Mouse (Mus musculus): ENCODE measurements around the gene Srp72. TPM values are rescaled to one million over a fixed set of nuclear protein-coding genes. Genes with fewer than 3 reads are reported as not detected.
A peak's percentile ranks its signal among the peaks of the same experiment; 100 is the strongest.

The Srp72 gene
- total RNA-seq, 2 experiments from 2014 or later: 146 to 189 TPM

GRCm38 (mm10) chr5:77038451-77038850 is 64.0 kb downstream of the Srp72 start:
- ATAC-seq (replicated peaks; ENCODE audit: poor library complexity, severe bottlenecking): peak; percentile 79

- ATAC-seq (replicated peaks; ENCODE audit: poor library complexity, severe bottlenecking): no peak
Measured at GRCm38 (mm10) chr5:77039391-77039790, 64.9 kb downstream of the Srp72 start.

DNA sequence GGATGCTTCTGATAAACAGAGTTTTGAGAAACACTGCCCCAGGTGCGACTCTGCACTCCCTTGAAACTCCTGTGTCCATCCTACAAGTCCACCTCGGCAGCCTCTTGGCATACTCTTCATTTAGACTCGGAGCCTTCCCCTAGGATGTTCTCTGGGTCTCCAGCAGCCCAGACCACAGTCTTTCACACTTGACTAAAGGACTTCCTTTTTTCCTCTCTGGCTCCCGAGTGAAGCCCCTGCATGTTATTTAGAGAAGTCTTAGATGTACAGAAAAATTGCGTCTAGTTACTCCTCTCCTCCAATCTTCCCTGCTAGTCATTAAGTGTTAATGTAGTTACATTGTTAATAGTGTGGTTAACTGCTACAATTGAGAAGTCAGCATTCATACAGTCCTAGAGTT is 69.9 kb downstream of the Srp72 start:
- ATAC-seq (replicated peaks; ENCODE audit: poor library complexity, severe bottlenecking): peak; percentile 84

Other genes starting within 250 kb of the Srp72 start
- gene Aasdh, start 69.2 kb upstream of the Srp72 start, total RNA-seq (2014; fragmentation: Nextera tagmentation): 18.1 and 33.9 TPM in 2 replicates
- gene Aasdh, start 69.2 kb upstream of the Srp72 start, total RNA-seq (2017): 21.9 and 38.7 TPM in 2 replicates
- 266 and 303 TPM in 2 replicates for gene Paics, start 23.4 kb upstream of the Srp72 start, total RNA-seq (2014; fragmentation: Nextera tagmentation)
- 463 and 482 TPM in 2 replicates for gene Paics, start 23.4 kb upstream of the Srp72 start, total RNA-seq (2017)
- 45.5 and 46.1 TPM in 2 replicates for gene Ppat, start 23.1 kb upstream of the Srp72 start, total RNA-seq (2014; fragmentation: Nextera tagmentation)
- gene Ppat, start 23.1 kb upstream of the Srp72 start, total RNA-seq (2017): 73.6 and 87.8 TPM in 2 replicates
- 2.3 TPM in 1 of 2 replicates, not detected in the other for gene Arl9, start 29.4 kb downstream of the Srp72 start, total RNA-seq (2014; fragmentation: Nextera tagmentation)
- not detected in 2 replicates for gene Arl9, start 29.4 kb downstream of the Srp72 start, total RNA-seq (2017)
- not detected in 2 replicates for gene Thegl, start 41.3 kb downstream of the Srp72 start, total RNA-seq (2014; fragmentation: Nextera tagmentation)
- not detected in 2 replicates for gene Thegl, start 41.3 kb downstream of the Srp72 start, total RNA-seq (2017)
- gene Hopx, start 140.4 kb downstream of the Srp72 start, total RNA-seq (2014; fragmentation: Nextera tagmentation): 4.8 and 5.4 TPM in 2 replicates
- 1.9 and 3.7 TPM in 2 replicates for gene Hopx, start 140.4 kb downstream of the Srp72 start, total RNA-seq (2017)
- gene Spink2, start 236.8 kb downstream of the Srp72 start, total RNA-seq (2014; fragmentation: Nextera tagmentation): not detected in 2 replicates
- not detected in 2 replicates for gene Spink2, start 236.8 kb downstream of the Srp72 start, total RNA-seq (2017)